Mouse (Mus musculus) left cerebral cortex, adult 6 months (tissue): ENCODE results near the gene Doxl2. TPM values are rescaled to one million over a fixed set of nuclear protein-coding genes. Genes with fewer than 3 reads are reported as not detected.

Experiments
- long read RNA-seq, 2 experiments: library from polyadenylated mRNA; unstranded; transcript quantifications; one replicate each; pipeline ENCODE4 v2.0.0; 2019 to 2020
- polyA plus RNA-seq: library from polyadenylated mRNA; unstranded; fragments of <200 nt; fragmentation: Nextera tagmentation; gene quantifications from 2 replicates; pipeline ENCODE4 v1.2.3, GENCODE M21; 2021

Gene Doxl2
- polyA plus RNA-seq = not detected in 2 replicates
- long read RNA-seq, experiment 1 = 0 reads
- long read RNA-seq, experiment 2 = 0 reads

GRCm38 (mm10) chr6:48974663-48975062 is at the start of gene Doxl2:
Gene Doxl2, plus strand, starts transcription at chr6:48974963.

GRCm38 (mm10) chr6:48929595-48929994 is 45.2 kb upstream of the Doxl2 start, which contains the start of gene 1600015I10Rik:
Gene 1600015I10Rik, plus strand, starts transcription at chr6:48929895.

GRCm38 (mm10) chr6:48986444-48986990 is 11.8 kb downstream of the Doxl2 start, which contains the start of gene Svs1:
Gene Svs1, plus strand, starts transcription at chr6:48986861.

Other genes starting within 250 kb of the Doxl2 start
- gene Gimap1, start 235.9 kb upstream of the Doxl2 start, polyA plus RNA-seq = 2.9 and 3.4 TPM in 2 replicates
- 0.44 and 0.63 TPM in 2 replicates for gene Gimap5, start 228.8 kb upstream of the Doxl2 start, polyA plus RNA-seq
- 0.10 TPM in 1 of 2 replicates, not detected in the other for gene Gimap3, start 204.1 kb upstream of the Doxl2 start, polyA plus RNA-seq
- gene Tmem176a, start 134.0 kb upstream of the Doxl2 start, polyA plus RNA-seq = 39.3 and 69.5 TPM in 2 replicates
- 70.9 and 75.1 TPM in 2 replicates for gene Tmem176b, start 133.5 kb upstream of the Doxl2 start, polyA plus RNA-seq
- 0.10 TPM in 1 of 2 replicates, not detected in the other for gene Aoc1, start 102.1 kb upstream of the Doxl2 start, polyA plus RNA-seq
- gene 1600015I10Rik, start 45.1 kb upstream of the Doxl2 start, polyA plus RNA-seq = not detected in 2 replicates
- gene Svs1, start 11.9 kb downstream of the Doxl2 start, polyA plus RNA-seq = not detected in 2 replicates
- gene Gpnmb, start 61.6 kb downstream of the Doxl2 start, polyA plus RNA-seq = 1.1 and 1.5 TPM in 2 replicates
- 32.4 and 41.5 TPM in 2 replicates for gene Malsu1, start 98.8 kb downstream of the Doxl2 start, polyA plus RNA-seq
- 3.9 and 5.9 TPM in 2 replicates for gene Igf2bp3, start 240.0 kb downstream of the Doxl2 start, polyA plus RNA-seq